ENCODE assay signal across 8 mouse cellular contexts in the genomic region with DNA sequence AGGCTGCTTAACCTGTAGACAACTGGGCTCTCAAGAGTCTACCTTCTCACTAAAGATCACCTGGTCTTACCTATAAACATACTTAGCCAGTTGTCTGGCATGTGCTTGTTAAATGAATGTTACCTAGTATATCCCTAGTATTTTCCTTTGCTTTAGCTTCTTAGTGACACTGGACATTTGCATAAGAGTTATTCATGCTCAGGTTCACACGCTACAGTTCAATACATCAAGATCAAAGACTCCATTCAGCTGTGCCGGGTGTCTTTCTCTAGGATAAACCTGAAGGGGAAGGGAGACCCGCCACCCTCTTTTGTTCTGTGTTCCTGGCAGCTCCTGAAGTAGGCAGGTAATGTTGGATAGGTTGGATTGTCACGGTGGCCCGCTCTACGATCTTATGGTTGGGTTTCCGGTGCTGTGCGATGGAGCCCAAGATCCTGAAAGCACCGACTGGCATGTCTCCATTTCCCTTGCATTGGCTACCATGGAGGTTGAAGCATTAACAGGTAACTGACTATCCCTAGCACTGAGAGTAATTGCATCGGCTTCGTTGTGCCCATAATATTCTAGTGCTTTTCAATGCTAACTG. TPM values are rescaled to one million over a fixed set of nuclear protein-coding genes. Genes with fewer than 3 reads are reported as not detected.
DNase-seq lines count a peak whose midpoint lies in the region; ATAC-seq and TF ChIP-seq lines count a peak whose summit lies in the region.

No protein-coding gene starts in this region.

- peak; percentile 42 for DNase-seq in kidney, adult 9 months
- DNase-seq in kidney, postnatal 14 days, result no peak
- no peak for DNase-seq in G1E (ENCODE audit: low spot score)
- DNase-seq in midbrain, embryonic 11.5 days (ENCODE audit: low spot score, missing footprints), result no peak
- no peak for DNase-seq in right cerebral cortex, adult 18-20 months
- no peak for DNase-seq in gastrocnemius, postnatal 4 days (ENCODE audit: low spot score in 2 of 2)
- DNase-seq in frontal cortex, postnatal 36 days (ENCODE audit: low spot score in 2 of 2), result no peak

- H3K9me3 ChIP-seq in G1E (replicated peaks), result no peaks in the 10 kb centered on the region
- H3K9me3 ChIP-seq in heart, embryonic 16.5 days (replicated peaks; ENCODE audit: control insufficient read depth, low read length), result no peaks in the 10 kb centered on the region
- no peaks in the 10 kb centered on the region for H3K9me3 ChIP-seq in midbrain, embryonic 11.5 days (ENCODE audit: control insufficient read depth, low read length)

- no peak for TF ChIP-seq CTCF in G1E (IDR thresholded peaks at IDR 0.05; ENCODE audit: low read depth, low read length)

- H3K4me1 ChIP-seq in G1E (ENCODE audit: insufficient read depth, low read depth, low read length), result peaks cover 62% of the 10 kb centered on the region
- H3K4me1 ChIP-seq in heart, embryonic 16.5 days (ENCODE audit: control insufficient read depth, insufficient read depth, low read length), result peaks cover 26% of the 10 kb centered on the region
- peaks cover 16% of the 10 kb centered on the region for H3K4me1 ChIP-seq in midbrain, embryonic 11.5 days (ENCODE audit: control insufficient read depth, insufficient read depth, low read length)

- 13% methylated on average over 11 of the region's 11 CpGs for WGBS in heart, embryonic 16.5 days
- WGBS in midbrain, embryonic 11.5 days, result 11% methylated on average over 11 of the region's 11 CpGs

- no peak overlapping the region for H3K9ac ChIP-seq in heart, embryonic 16.5 days (ENCODE audit: low read length)
- H3K9ac ChIP-seq in midbrain, embryonic 11.5 days (ENCODE audit: low read length), result peak overlapping the region; percentile 50; the same call in 1 of the 2 replicates

- no peak for ATAC-seq in G1E (ENCODE audit: extremely low read depth, insufficient number of reproducible peaks, low FRiP score, poor library complexity, severe bottlenecking)
- ATAC-seq in heart, embryonic 16.5 days (replicated peaks; ENCODE audit: extremely low read depth, insufficient read depth, low FRiP score), result no peak
- no peak for ATAC-seq in midbrain, embryonic 11.5 days (ENCODE audit: low FRiP score)

- H3K27ac ChIP-seq in heart, embryonic 16.5 days (ENCODE audit: low read length), result peak overlapping the region; percentile 99
- no peak overlapping the region for H3K27ac ChIP-seq in midbrain, embryonic 11.5 days (ENCODE audit: low read depth, low read length)

- H3K4me3 ChIP-seq in G1E (ENCODE audit: low read depth, low read length), result peak overlapping the region; percentile 93; the same call in 1 of the 2 replicates
- peak overlapping the region; percentile 88 for H3K4me3 ChIP-seq in heart, embryonic 16.5 days (ENCODE audit: low read length)
- H3K4me3 ChIP-seq in midbrain, embryonic 11.5 days (ENCODE audit: low read depth, low read length), result peak overlapping the region; percentile 81

- H3K36me3 ChIP-seq in G1E (replicated peaks), result peaks cover 47% of the 10 kb centered on the region
- no peaks in the 10 kb centered on the region for H3K36me3 ChIP-seq in heart, embryonic 16.5 days (ENCODE audit: control insufficient read depth, insufficient read depth)
- no peaks in the 10 kb centered on the region for H3K36me3 ChIP-seq in midbrain, embryonic 11.5 days (ENCODE audit: control insufficient read depth, insufficient read depth, low read length)

- no peaks in the 10 kb centered on the region for H3K27me3 ChIP-seq in G1E (ENCODE audit: insufficient read depth, low read length)
- no peaks in the 10 kb centered on the region for H3K27me3 ChIP-seq in heart, embryonic 16.5 days (ENCODE audit: control insufficient read depth, insufficient read depth, low read length)
- H3K27me3 ChIP-seq in midbrain, embryonic 11.5 days (ENCODE audit: control insufficient read depth, insufficient read depth, low read length), result no peaks in the 10 kb centered on the region

- peak overlapping the region; percentile 96 for H3K4me2 ChIP-seq in heart, embryonic 16.5 days (ENCODE audit: low read depth, low read length)
- peak overlapping the region; percentile 87 for H3K4me2 ChIP-seq in midbrain, embryonic 11.5 days

RNA-seq across cellular contexts. Expression of a gene that starts 1.7 kb away (rescaled TPM):
- total RNA-seq in G1E (2014; fragmentation: Nextera tagmentation) (19.6 and 28.1 TPM in 2 replicates), G1E (2017) (3.0 and 4.6 TPM in 2 replicates)
- polyA plus RNA-seq in G1E (2012), result 117 and 145 TPM in 2 replicates
- 3.0 and 3.3 TPM in 2 replicates for polyA plus RNA-seq in heart, embryonic 16.5 days (2015; fragmentation: Nextera tagmentation; extraction: Ambion mirVana)
- polyA plus RNA-seq in midbrain, embryonic 11.5 days (2014; fragmentation: Nextera tagmentation; extraction: Ambion mirVana), result 3.7 and 4.5 TPM in 2 replicates
- 10 to 100 TPM; 12.3 to 13.0 TPM for total RNA-seq in gastrocnemius, postnatal 4 days (2021)

RNA-seq across cellular contexts. Expression of a gene that starts 58.4 kb away (rescaled TPM):
- total RNA-seq in G1E (2014; fragmentation: Nextera tagmentation), result 29.4 and 38.7 TPM in 2 replicates
- total RNA-seq in G1E (2017), result 32.6 and 36.1 TPM in 2 replicates
- polyA plus RNA-seq in G1E (2012), result 16.6 and 22.9 TPM in 2 replicates
- polyA plus RNA-seq in heart, embryonic 16.5 days (2015; fragmentation: Nextera tagmentation; extraction: Ambion mirVana), result 30.4 and 33.0 TPM in 2 replicates
- 48.5 and 51.8 TPM in 2 replicates for polyA plus RNA-seq in midbrain, embryonic 11.5 days (2014; fragmentation: Nextera tagmentation; extraction: Ambion mirVana)
- 10 to 100 TPM; 10.5 to 14.6 TPM for total RNA-seq in gastrocnemius, postnatal 4 days (2021)

Comparison
In these comparisons a context has a peak if more than half of its experiments do, and no peak if none do; other contexts are left out.
1. RNA of a gene that starts 1.7 kb away (polyA plus RNA-seq): 117 to 145 TPM in G1E; 3.7 to 4.5 TPM in midbrain, embryonic 11.5 days and 3.0 to 3.3 TPM in heart, embryonic 16.5 days; every median in the first group is over 10 times any median in the second.
2. Peak in every context shown above with its lines, with median percentiles within 50 percentile points of each other: H3K4me3 ChIP-seq.